Mouse (Mus musculus): Measurements from ENCODE around the gene Nrxn3. TPM values are rescaled to one million over a fixed set of nuclear protein-coding genes. Genes with fewer than 3 reads are reported as not detected.

Nrxn3 gene
- polyA plus RNA-seq, 1 experiment from 2014 or later, result 5.0 TPM

- Histone ChIP-seq H3K36me3 (ENCODE audit: control insufficient read depth, insufficient read depth, low read length) (no peaks in the 10 kb centered on the region), H3K9ac (ENCODE audit: low read length) (no peak overlapping the region), H3K27ac (ENCODE audit: low read depth) (no peak overlapping the region), H3K4me1 (replicated peaks; ENCODE audit: control insufficient read depth, insufficient read depth, low read length) (no peaks in the 10 kb centered on the region), H3K4me2 (ENCODE audit: low read length) (no peak overlapping the region), H3K27me3 (replicated peaks; ENCODE audit: control insufficient read depth, insufficient read depth, low read length) (no peaks in the 10 kb centered on the region), H3K4me3 (ENCODE audit: low read depth, low read length) (no peak overlapping the region), H3K9me3 (ENCODE audit: control insufficient read depth, low read length) (no peaks in the 10 kb centered on the region)
- WGBS, result 33% methylated on average over 4 of the region's 4 CpGs
- ATAC-seq (replicated peaks; ENCODE audit: low FRiP score, low TSS enrichment, low read depth), result no peak
- DNase-seq (ENCODE audit: low spot score), result no peak
These were observed 749.2 kb downstream of the Nrxn3 start for GRCm38 (mm10) chr12:89471874-89472273.

- ATAC-seq (replicated peaks; ENCODE audit: low FRiP score, low TSS enrichment, low read depth) (no peak), DNase-seq (ENCODE audit: low spot score) (peak; percentile 54)
- Histone ChIP-seq H3K4me2 (ENCODE audit: low read length) (no peak overlapping the region), H3K27me3 (replicated peaks; ENCODE audit: control insufficient read depth, insufficient read depth, low read length) (no peaks in the 10 kb centered on the region), H3K36me3 (ENCODE audit: control insufficient read depth, insufficient read depth, low read length) (no peaks in the 10 kb centered on the region), H3K4me1 (replicated peaks; ENCODE audit: control insufficient read depth, insufficient read depth, low read length) (no peaks in the 10 kb centered on the region), H3K4me3 (ENCODE audit: low read depth, low read length) (no peak overlapping the region), H3K9me3 (ENCODE audit: control insufficient read depth, low read length) (no peaks in the 10 kb centered on the region), H3K9ac (ENCODE audit: low read length) (no peak overlapping the region), H3K27ac (ENCODE audit: low read depth) (no peak overlapping the region)
- 26% methylated on average over 4 of the region's 4 CpGs for WGBS
These were observed 756.4 kb downstream of the Nrxn3 start for GRCm38 (mm10) chr12:89479096-89479495.

DNA sequence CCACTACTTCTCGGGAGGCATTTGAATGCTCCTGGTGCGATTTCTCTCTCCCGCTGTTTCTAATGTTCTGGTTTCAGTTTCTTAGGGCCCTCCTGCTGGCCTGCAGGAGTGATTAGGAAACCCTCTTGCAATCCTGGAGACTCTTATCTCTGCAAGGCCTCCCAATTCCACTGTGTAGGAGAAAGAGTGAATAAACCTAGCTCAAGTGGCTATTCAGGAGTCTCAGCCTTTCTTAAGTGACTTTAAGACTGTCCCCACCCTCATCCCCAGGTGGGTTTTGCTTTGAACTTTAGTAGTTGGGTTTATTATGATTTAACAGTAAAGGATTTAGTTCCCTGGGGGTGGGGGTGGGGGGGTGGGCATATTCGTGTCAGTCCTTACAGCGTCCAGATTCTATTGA, 759.5 kb downstream of the Nrxn3 start:
- Histone ChIP-seq H3K9me3 (ENCODE audit: control insufficient read depth, low read length) (no peaks in the 10 kb centered on the region), H3K4me1 (replicated peaks; ENCODE audit: control insufficient read depth, insufficient read depth, low read length) (no peaks in the 10 kb centered on the region), H3K27ac (ENCODE audit: low read depth) (no peak overlapping the region), H3K4me2 (ENCODE audit: low read length) (no peak overlapping the region), H3K9ac (ENCODE audit: low read length) (no peak overlapping the region), H3K36me3 (ENCODE audit: control insufficient read depth, insufficient read depth, low read length) (no peaks in the 10 kb centered on the region), H3K27me3 (replicated peaks; ENCODE audit: control insufficient read depth, insufficient read depth, low read length) (no peaks in the 10 kb centered on the region), H3K4me3 (ENCODE audit: low read depth, low read length) (no peak overlapping the region)
- DNase-seq (ENCODE audit: low spot score), result no peak
- no peak for ATAC-seq (replicated peaks; ENCODE audit: low FRiP score, low TSS enrichment, low read depth)
- WGBS, result 38% methylated on average over 5 of the region's 5 CpGs

DNA sequence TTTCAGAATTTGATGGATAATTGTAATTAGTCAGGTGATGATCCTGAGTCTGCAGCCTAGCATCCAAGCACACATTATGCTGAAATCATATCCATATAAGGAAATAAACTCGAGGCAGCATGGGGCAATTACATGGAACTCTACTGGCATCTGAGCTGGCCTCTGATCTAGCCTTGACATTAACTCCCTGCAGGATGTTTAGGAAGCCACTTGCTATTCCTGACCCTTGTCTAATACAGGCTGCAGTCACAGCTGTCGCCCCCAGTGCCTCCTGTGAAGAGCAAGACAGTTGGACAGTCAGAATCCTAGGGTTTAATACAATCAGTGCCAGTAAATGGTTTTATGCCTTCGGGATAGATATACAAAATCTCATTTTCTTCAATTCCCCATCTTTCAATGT, 781.4 kb downstream of the Nrxn3 start:
- Histone ChIP-seq H3K27me3 (replicated peaks; ENCODE audit: control insufficient read depth, insufficient read depth, low read length) (no peaks in the 10 kb centered on the region), H3K4me2 (ENCODE audit: low read length) (no peak overlapping the region), H3K36me3 (ENCODE audit: control insufficient read depth, insufficient read depth, low read length) (no peaks in the 10 kb centered on the region), H3K9me3 (ENCODE audit: control insufficient read depth, low read length) (no peaks in the 10 kb centered on the region), H3K27ac (ENCODE audit: low read depth) (no peak overlapping the region), H3K9ac (ENCODE audit: low read length) (no peak overlapping the region), H3K4me1 (replicated peaks; ENCODE audit: control insufficient read depth, insufficient read depth, low read length) (no peaks in the 10 kb centered on the region), H3K4me3 (ENCODE audit: low read depth, low read length) (no peak overlapping the region)
- DNase-seq (ENCODE audit: low spot score) (no peak), ATAC-seq (replicated peaks; ENCODE audit: low FRiP score, low TSS enrichment, low read depth) (no peak)
- WGBS, result 62% methylated on average over 3 of the region's 3 CpGs

- peak; percentile 60 for DNase-seq (ENCODE audit: low spot score)
- Histone ChIP-seq H3K36me3 (ENCODE audit: control insufficient read depth, insufficient read depth, low read length) (no peaks in the 10 kb centered on the region), H3K4me2 (ENCODE audit: low read length) (no peak overlapping the region), H3K27me3 (replicated peaks; ENCODE audit: control insufficient read depth, insufficient read depth, low read length) (no peaks in the 10 kb centered on the region), H3K9me3 (ENCODE audit: control insufficient read depth, low read length) (no peaks in the 10 kb centered on the region), H3K9ac (ENCODE audit: low read length) (no peak overlapping the region), H3K27ac (ENCODE audit: low read depth) (no peak overlapping the region), H3K4me1 (replicated peaks; ENCODE audit: control insufficient read depth, insufficient read depth, low read length) (no peaks in the 10 kb centered on the region), H3K4me3 (ENCODE audit: low read depth, low read length) (no peak overlapping the region)
- WGBS, result 40% methylated on average over 2 of the region's 2 CpGs
- no peak for ATAC-seq (replicated peaks; ENCODE audit: low FRiP score, low TSS enrichment, low read depth)
These were observed 782.6 kb downstream of the Nrxn3 start for GRCm38 (mm10) chr12:89505121-89505764.

GRCm38 (mm10) chr12:89508970-89509369, 786.3 kb downstream of the Nrxn3 start:
- H3K4me1 ChIP-seq (replicated peaks; ENCODE audit: control insufficient read depth, insufficient read depth, low read length), result no peaks in the 10 kb centered on the region
- no peak overlapping the region for H3K4me2 ChIP-seq (ENCODE audit: low read length)
- H3K9me3 ChIP-seq (ENCODE audit: control insufficient read depth, low read length), result no peaks in the 10 kb centered on the region
- no peak overlapping the region for H3K4me3 ChIP-seq (ENCODE audit: low read depth, low read length)
- H3K27ac ChIP-seq (ENCODE audit: low read depth), result no peak overlapping the region
- no peak overlapping the region for H3K9ac ChIP-seq (ENCODE audit: low read length)
- no peaks in the 10 kb centered on the region for H3K27me3 ChIP-seq (replicated peaks; ENCODE audit: control insufficient read depth, insufficient read depth, low read length)
- ATAC-seq (replicated peaks; ENCODE audit: low FRiP score, low TSS enrichment, low read depth) (no peak), DNase-seq (ENCODE audit: low spot score) (no peak)
- H3K36me3 ChIP-seq (ENCODE audit: control insufficient read depth, insufficient read depth, low read length), result no peaks in the 10 kb centered on the region

DNA sequence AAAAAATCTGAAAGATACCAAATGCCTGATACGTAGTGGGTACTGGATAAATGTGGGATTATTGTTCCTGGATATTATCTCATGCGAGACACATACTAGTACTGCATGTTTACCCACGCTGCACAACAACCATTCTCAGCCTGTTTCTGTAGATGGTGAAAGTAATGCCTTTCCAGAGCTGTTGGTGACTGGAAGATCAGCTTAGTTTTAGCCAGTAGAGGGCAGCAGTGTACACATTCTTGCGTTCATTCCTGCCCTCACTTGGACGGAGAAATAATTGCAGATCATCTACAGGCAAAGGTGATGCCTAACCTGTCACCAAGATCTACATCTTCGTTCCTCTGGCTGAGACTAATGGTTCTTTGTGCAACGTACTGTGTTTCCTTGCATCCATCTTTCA, 791.1 kb downstream of the Nrxn3 start:
- ATAC-seq (replicated peaks; ENCODE audit: low FRiP score, low TSS enrichment, low read depth) (no peak), DNase-seq (ENCODE audit: low spot score) (peak; percentile 55)
- Histone ChIP-seq H3K4me1 (replicated peaks; ENCODE audit: control insufficient read depth, insufficient read depth, low read length) (no peaks in the 10 kb centered on the region), H3K9me3 (ENCODE audit: control insufficient read depth, low read length) (no peaks in the 10 kb centered on the region), H3K36me3 (ENCODE audit: control insufficient read depth, insufficient read depth, low read length) (no peaks in the 10 kb centered on the region), H3K4me3 (ENCODE audit: low read depth, low read length) (no peak overlapping the region), H3K9ac (ENCODE audit: low read length) (no peak overlapping the region), H3K27ac (ENCODE audit: low read depth) (no peak overlapping the region), H3K4me2 (ENCODE audit: low read length) (no peak overlapping the region), H3K27me3 (replicated peaks; ENCODE audit: control insufficient read depth, insufficient read depth, low read length) (no peaks in the 10 kb centered on the region)
- WGBS, result 41% methylated on average over 7 of the region's 7 CpGs

GRCm38 (mm10) chr12:89516046-89516445, 793.4 kb downstream of the Nrxn3 start:
- no peak for DNase-seq (ENCODE audit: low spot score)
- WGBS, result 84% methylated on average over 6 of the region's 6 CpGs

GRCm38 (mm10) chr12:89530679-89531350, 808.1 kb downstream of the Nrxn3 start:
- H3K4me2 ChIP-seq (ENCODE audit: low read length), result no peak overlapping the region
- H3K27ac ChIP-seq (ENCODE audit: low read depth), result no peak overlapping the region
- no peak overlapping the region for H3K9ac ChIP-seq (ENCODE audit: low read length)
- no peaks in the 10 kb centered on the region for H3K4me1 ChIP-seq (replicated peaks; ENCODE audit: control insufficient read depth, insufficient read depth, low read length)
- no peaks in the 10 kb centered on the region for H3K27me3 ChIP-seq (replicated peaks; ENCODE audit: control insufficient read depth, insufficient read depth, low read length)
- WGBS, result 34% methylated on average over 4 of the region's 4 CpGs
- no peaks in the 10 kb centered on the region for H3K36me3 ChIP-seq (ENCODE audit: control insufficient read depth, insufficient read depth, low read length)
- no peak overlapping the region for H3K4me3 ChIP-seq (ENCODE audit: low read depth, low read length)
- DNase-seq (ENCODE audit: low spot score) (no peak), ATAC-seq (replicated peaks; ENCODE audit: low FRiP score, low TSS enrichment, low read depth) (no peak)
- no peaks in the 10 kb centered on the region for H3K9me3 ChIP-seq (ENCODE audit: control insufficient read depth, low read length)

More at GRCm38 (mm10) chr12:89516046-89516445, 793.4 kb downstream of the Nrxn3 start:
- no peaks in the 10 kb centered on the region for H3K27me3 ChIP-seq (replicated peaks; ENCODE audit: control insufficient read depth, insufficient read depth, low read length)
- no peaks in the 10 kb centered on the region for H3K36me3 ChIP-seq (ENCODE audit: control insufficient read depth, insufficient read depth, low read length)
- H3K27ac ChIP-seq (ENCODE audit: low read depth), result no peak overlapping the region
- no peaks in the 10 kb centered on the region for H3K9me3 ChIP-seq (ENCODE audit: control insufficient read depth, low read length)
- H3K4me2 ChIP-seq (ENCODE audit: low read length), result no peak overlapping the region
- no peak overlapping the region for H3K4me3 ChIP-seq (ENCODE audit: low read depth, low read length)
- ATAC-seq (replicated peaks; ENCODE audit: low FRiP score, low TSS enrichment, low read depth), result no peak
- H3K4me1 ChIP-seq (replicated peaks; ENCODE audit: control insufficient read depth, insufficient read depth, low read length), result no peaks in the 10 kb centered on the region
- H3K9ac ChIP-seq (ENCODE audit: low read length), result no peak overlapping the region
